Mouse (Mus musculus): ENCODE results near the gene Dusp16. TPM values are rescaled to one million over a fixed set of nuclear protein-coding genes. Genes with fewer than 3 reads are reported as not detected.
A peak's percentile ranks its signal among the peaks of the same experiment; 100 is the strongest.

Dusp16 gene
- polyA plus RNA-seq, 1 experiment from 2014 or later, result 8.6 TPM

- WGBS, result 92% methylated on average over 7 of the region's 7 CpGs
- TF ChIP-seq CTCF (IDR thresholded peaks at IDR 0.05; ENCODE audit: low read depth) (no peak), EP300 (optimal IDR thresholded peaks at IDR 0.05) (no peak)
- H3K36me3 ChIP-seq (ENCODE audit: control insufficient read depth, insufficient read depth, low read length), result no peaks in the 10 kb centered on the region
- H3K4me2 ChIP-seq (replicated peaks; ENCODE audit: low read depth), result no peak overlapping the region
- DNase-seq (ENCODE audit: low spot score), result no peak
- H3K9ac ChIP-seq (ENCODE audit: low read length), result no peak overlapping the region
- ATAC-seq (ENCODE audit: low FRiP score, low TSS enrichment), result no peak
- H3K27me3 ChIP-seq (ENCODE audit: control insufficient read depth, insufficient read depth, low read length), result no peaks in the 10 kb centered on the region
- no peaks in the 10 kb centered on the region for H3K9me3 ChIP-seq (ENCODE audit: control insufficient read depth, low read length)
- H3K27ac ChIP-seq (replicated peaks), result no peak overlapping the region
- H3K4me3 ChIP-seq (ENCODE audit: low read depth, low read length), result no peak overlapping the region
- no peaks in the 10 kb centered on the region for H3K4me1 ChIP-seq (replicated peaks; ENCODE audit: control insufficient read depth, insufficient read depth)
Observed at GRCm38 (mm10) chr6:134745876-134746275, 46.5 kb downstream of the Dusp16 start.

- Histone ChIP-seq H3K27me3 (ENCODE audit: control insufficient read depth, insufficient read depth, low read length) (no peaks in the 10 kb centered on the region), H3K4me2 (replicated peaks; ENCODE audit: low read depth) (no peak overlapping the region), H3K9ac (ENCODE audit: low read length) (no peak overlapping the region), H3K4me1 (replicated peaks; ENCODE audit: control insufficient read depth, insufficient read depth) (no peaks in the 10 kb centered on the region), H3K36me3 (ENCODE audit: control insufficient read depth, insufficient read depth, low read length) (no peaks in the 10 kb centered on the region), H3K4me3 (ENCODE audit: low read depth, low read length) (no peak overlapping the region), H3K27ac (replicated peaks) (no peak overlapping the region), H3K9me3 (ENCODE audit: control insufficient read depth, low read length) (no peaks in the 10 kb centered on the region)
- no peak for DNase-seq (ENCODE audit: low spot score)
- no peak for ATAC-seq (ENCODE audit: low FRiP score, low TSS enrichment)
- TF ChIP-seq CTCF (IDR thresholded peaks at IDR 0.05; ENCODE audit: low read depth) (no peak), EP300 (optimal IDR thresholded peaks at IDR 0.05) (no peak)
Observed at GRCm38 (mm10) chr6:134743568-134743967, 48.9 kb downstream of the Dusp16 start.

GRCm38 (mm10) chr6:134736853-134737252, 55.6 kb downstream of the Dusp16 start:
- H3K27ac ChIP-seq (replicated peaks), result no peak overlapping the region
- 81% methylated on average over 3 of the region's 3 CpGs for WGBS
- no peak overlapping the region for H3K9ac ChIP-seq (ENCODE audit: low read length)
- H3K4me1 ChIP-seq (replicated peaks; ENCODE audit: control insufficient read depth, insufficient read depth), result no peaks in the 10 kb centered on the region
- H3K4me3 ChIP-seq (ENCODE audit: low read depth, low read length), result no peak overlapping the region
- TF ChIP-seq CTCF (IDR thresholded peaks at IDR 0.05; ENCODE audit: low read depth) (no peak), EP300 (optimal IDR thresholded peaks at IDR 0.05) (no peak)
- H3K27me3 ChIP-seq (ENCODE audit: control insufficient read depth, insufficient read depth, low read length), result no peaks in the 10 kb centered on the region
- H3K4me2 ChIP-seq (replicated peaks; ENCODE audit: low read depth), result no peak overlapping the region
- H3K9me3 ChIP-seq (ENCODE audit: control insufficient read depth, low read length), result no peaks in the 10 kb centered on the region
- H3K36me3 ChIP-seq (ENCODE audit: control insufficient read depth, insufficient read depth, low read length), result peaks cover 4% of the 10 kb centered on the region; the same call in 1 of the 2 replicates
- no peak for DNase-seq (ENCODE audit: low spot score)
- no peak for ATAC-seq (ENCODE audit: low FRiP score, low TSS enrichment)

DNA sequence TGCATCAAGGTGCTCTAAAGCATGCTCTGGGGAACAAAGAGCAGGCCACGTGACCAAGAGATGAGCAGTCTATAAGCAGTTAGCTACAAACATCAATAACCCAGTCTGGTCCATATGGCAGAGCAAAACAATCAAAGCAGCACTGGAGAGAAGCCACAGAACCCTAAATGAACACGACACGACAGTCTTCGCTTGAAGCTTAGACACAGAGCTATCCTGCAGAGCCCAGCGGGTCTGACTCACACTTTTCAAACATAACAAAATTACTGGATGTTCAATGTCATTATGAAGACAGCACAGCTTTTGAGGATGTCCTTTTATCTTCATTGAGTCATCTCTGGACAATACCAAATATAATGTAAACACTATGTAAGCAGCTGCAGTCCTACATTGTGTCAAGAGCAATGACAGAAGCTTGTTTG, 58.6 kb downstream of the Dusp16 start:
- H3K36me3 ChIP-seq (ENCODE audit: control insufficient read depth, insufficient read depth, low read length), result peaks cover 4% of the 10 kb centered on the region; the same call in 1 of the 2 replicates
- DNase-seq (ENCODE audit: low spot score) (no peak), ATAC-seq (ENCODE audit: low FRiP score, low TSS enrichment) (peak; percentile 59)
- H3K9me3 ChIP-seq (ENCODE audit: control insufficient read depth, low read length), result no peaks in the 10 kb centered on the region
- H3K9ac ChIP-seq (ENCODE audit: low read length), result no peak overlapping the region
- H3K27ac ChIP-seq (replicated peaks), result no peak overlapping the region
- 58% methylated on average over 5 of the region's 5 CpGs for WGBS
- no peaks in the 10 kb centered on the region for H3K27me3 ChIP-seq (ENCODE audit: control insufficient read depth, insufficient read depth, low read length)
- H3K4me1 ChIP-seq (replicated peaks; ENCODE audit: control insufficient read depth, insufficient read depth), result no peaks in the 10 kb centered on the region
- TF ChIP-seq CTCF (IDR thresholded peaks at IDR 0.05; ENCODE audit: low read depth) (no peak), EP300 (optimal IDR thresholded peaks at IDR 0.05) (no peak)
- H3K4me2 ChIP-seq (replicated peaks; ENCODE audit: low read depth), result no peak overlapping the region
- H3K4me3 ChIP-seq (ENCODE audit: low read depth, low read length), result no peak overlapping the region

DNA sequence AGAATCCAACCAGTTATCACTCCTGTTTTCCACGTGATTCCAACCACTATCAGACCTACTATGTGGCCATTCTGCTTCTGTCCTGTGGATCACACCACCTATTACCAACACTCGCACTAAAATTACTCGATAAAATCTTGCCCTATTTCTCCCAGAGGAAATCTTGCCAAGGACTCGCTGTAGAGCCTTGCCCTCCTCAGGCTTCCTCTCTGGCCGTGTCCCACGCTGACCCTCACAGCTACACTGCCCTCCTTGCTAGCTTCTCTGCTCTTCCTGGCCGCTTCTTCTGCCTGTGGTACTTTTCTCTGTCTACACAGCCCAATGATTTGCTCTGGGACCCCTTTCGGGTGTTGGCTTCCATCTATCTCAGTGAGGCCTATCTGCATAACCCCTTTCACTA, 59.6 kb downstream of the Dusp16 start:
- Histone ChIP-seq H3K27ac (replicated peaks) (no peak overlapping the region), H3K36me3 (ENCODE audit: control insufficient read depth, insufficient read depth, low read length) (peaks cover 4% of the 10 kb centered on the region; the same call in 1 of the 2 replicates), H3K4me3 (ENCODE audit: low read depth, low read length) (no peak overlapping the region), H3K9ac (ENCODE audit: low read length) (no peak overlapping the region), H3K4me2 (replicated peaks; ENCODE audit: low read depth) (no peak overlapping the region), H3K4me1 (replicated peaks; ENCODE audit: control insufficient read depth, insufficient read depth) (no peaks in the 10 kb centered on the region), H3K27me3 (ENCODE audit: control insufficient read depth, insufficient read depth, low read length) (no peaks in the 10 kb centered on the region), H3K9me3 (ENCODE audit: control insufficient read depth, low read length) (no peaks in the 10 kb centered on the region)
- no peak for ATAC-seq (ENCODE audit: low FRiP score, low TSS enrichment)
- no peak for DNase-seq (ENCODE audit: low spot score)
- TF ChIP-seq CTCF (IDR thresholded peaks at IDR 0.05; ENCODE audit: low read depth) (no peak), EP300 (optimal IDR thresholded peaks at IDR 0.05) (no peak)
- WGBS, result 90% methylated on average over 8 of the region's 8 CpGs

GRCm38 (mm10) chr6:134730978-134731377, 61.4 kb downstream of the Dusp16 start:
- WGBS, result 73% methylated on average over 3 of the region's 3 CpGs
- no peak for TF ChIP-seq CTCF (IDR thresholded peaks at IDR 0.05; ENCODE audit: low read depth)
- TF ChIP-seq EP300 (optimal IDR thresholded peaks at IDR 0.05), result no peak
- ATAC-seq (ENCODE audit: low FRiP score, low TSS enrichment), result peak; percentile 56; the same call in 1 of the 2 replicates

More at GRCm38 (mm10) chr6:134730978-134731377, 61.4 kb downstream of the Dusp16 start:
- Histone ChIP-seq H3K27me3 (ENCODE audit: control insufficient read depth, insufficient read depth, low read length) (no peaks in the 10 kb centered on the region), H3K4me1 (replicated peaks; ENCODE audit: control insufficient read depth, insufficient read depth) (no peaks in the 10 kb centered on the region), H3K4me2 (replicated peaks; ENCODE audit: low read depth) (no peak overlapping the region), H3K9ac (ENCODE audit: low read length) (no peak overlapping the region), H3K36me3 (ENCODE audit: control insufficient read depth, insufficient read depth, low read length) (0 out of 2 replicates have a peak, but pooled peaks cover 2% of the 10 kb centered on the region), H3K9me3 (ENCODE audit: control insufficient read depth, low read length) (no peaks in the 10 kb centered on the region), H3K4me3 (ENCODE audit: low read depth, low read length) (no peak overlapping the region), H3K27ac (replicated peaks) (no peak overlapping the region)
- no peak for DNase-seq (ENCODE audit: low spot score)

Measured in stomach, postnatal 0 days (tissue).